ENCODE assay signal across 18 mouse cellular contexts in the genomic region with DNA sequence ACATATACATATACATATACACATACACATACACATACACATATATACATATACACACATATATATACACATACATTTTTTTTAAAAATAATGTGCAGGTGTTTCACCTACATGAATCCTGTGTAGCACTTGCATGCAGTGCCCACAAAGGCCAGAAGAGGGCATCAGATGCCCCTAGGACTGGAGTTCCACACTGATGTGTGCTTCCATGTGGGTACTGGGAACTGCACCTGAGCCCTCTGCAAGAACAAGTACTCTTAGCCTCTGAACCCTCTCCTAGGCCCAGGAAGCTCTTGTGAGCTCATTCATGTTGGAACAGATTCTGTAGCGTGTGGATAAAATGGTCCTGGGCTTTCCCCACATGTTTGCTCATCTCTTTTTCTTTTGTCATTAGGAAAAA. TPM values are rescaled to one million over a fixed set of nuclear protein-coding genes. Genes with fewer than 3 reads are reported as not detected.
DNase-seq lines count a peak whose midpoint lies in the region; ATAC-seq and TF ChIP-seq lines count a peak whose summit lies in the region.
"Had no signal": no experiment of that assay in that cellular context is flagged by ENCODE, and none has a peak within 500 bp of the region (broad histone marks: within the 10 kb centered on the region; RNA-seq: fewer than 3 reads in every experiment).

No protein-coding gene starts in this region.

- no peak overlapping the region for H3K9ac ChIP-seq in heart, embryonic 11.5 days (ENCODE audit: low read depth, low read length)
- no peak overlapping the region for H3K9ac ChIP-seq in stomach, postnatal 0 days (ENCODE audit: low read length)
- H3K9ac ChIP-seq: hindbrain, embryonic 13.5 days; limb, embryonic 15.5 days had no signal

- TF ChIP-seq CTCF in layer of hippocampus, adult 2 months (conservative IDR thresholded peaks at IDR 0.05), result peak; percentile 42
- TF ChIP-seq CTCF in stomach, postnatal 0 days (IDR thresholded peaks at IDR 0.05; ENCODE audit: low read depth), result peak; percentile 32

- DNase-seq in heart, adult 11 months, result peak; percentile 58
- DNase-seq in layer of hippocampus, adult 2 months (ENCODE audit: low spot score in 2 of 2), result no peak
- no peak for DNase-seq in layer of hippocampus, adult 9-11 months
- peak; percentile 22 for DNase-seq in thymus, postnatal 4 days
- no peak for DNase-seq in thymus, postnatal 25 days
- DNase-seq in stomach, postnatal 0 days (ENCODE audit: low spot score), result peak; percentile 13
- DNase-seq in Muller cell, postnatal 12 days (ENCODE audit: inconsistent ontology term), result no peak
- DNase-seq: adrenal gland, postnatal 25 days; cerebellum, adult 11-12 months; kidney, postnatal 36 days; lung, postnatal 36 days; midbrain, embryonic 14.5 days; right cerebral cortex, adult 18-20 months had no signal

- no peak for ATAC-seq in heart, embryonic 11.5 days (replicated peaks; ENCODE audit: insufficient number of reproducible peaks, low FRiP score, low TSS enrichment)
- ATAC-seq in stomach, postnatal 0 days (ENCODE audit: low FRiP score, low TSS enrichment), result no peak

- no peak overlapping the region for H3K4me3 ChIP-seq in heart, embryonic 11.5 days (ENCODE audit: low read depth, low read length)
- no peak overlapping the region for H3K4me3 ChIP-seq in layer of hippocampus, adult 2 months
- no peak overlapping the region for H3K4me3 ChIP-seq in stomach, postnatal 0 days (ENCODE audit: low read depth, low read length)
- H3K4me3 ChIP-seq: hindbrain, embryonic 13.5 days; limb, embryonic 15.5 days had no signal

- 98% methylated on average over 1 of the region's 1 CpGs for WGBS in heart, embryonic 11.5 days (ENCODE audit: insufficient replicate concordance)
- WGBS in stomach, postnatal 0 days, result 89% methylated on average over 1 of the region's 1 CpGs

- no peak for TF ChIP-seq EP300 in stomach, postnatal 0 days (optimal IDR thresholded peaks at IDR 0.05)

- H3K9me3 ChIP-seq in heart, embryonic 11.5 days (replicated peaks; ENCODE audit: control insufficient read depth, low read length), result no peaks in the 10 kb centered on the region
- no peaks in the 10 kb centered on the region for H3K9me3 ChIP-seq in stomach, postnatal 0 days (ENCODE audit: control insufficient read depth, low read length)
- H3K9me3 ChIP-seq: hindbrain, embryonic 13.5 days; limb, embryonic 15.5 days had no signal

- H3K27ac ChIP-seq in heart, embryonic 11.5 days (ENCODE audit: low read depth, low read length), result no peak overlapping the region
- H3K27ac ChIP-seq in layer of hippocampus, adult 2 months, result no peak overlapping the region
- H3K27ac ChIP-seq in stomach, postnatal 0 days (replicated peaks), result no peak overlapping the region
- H3K27ac ChIP-seq: hindbrain, embryonic 13.5 days; limb, embryonic 15.5 days had no signal

- H3K27me3 ChIP-seq in heart, embryonic 11.5 days (ENCODE audit: control insufficient read depth, insufficient read depth, low read length), result no peaks in the 10 kb centered on the region; the same call in 1 of the 2 replicates
- H3K27me3 ChIP-seq in stomach, postnatal 0 days (ENCODE audit: control insufficient read depth, insufficient read depth, low read length), result no peaks in the 10 kb centered on the region
- H3K27me3 ChIP-seq: hindbrain, embryonic 13.5 days; limb, embryonic 15.5 days had no signal

- no peak overlapping the region for H3K4me2 ChIP-seq in heart, embryonic 11.5 days
- H3K4me2 ChIP-seq in stomach, postnatal 0 days (replicated peaks; ENCODE audit: low read depth), result no peak overlapping the region
- H3K4me2 ChIP-seq: hindbrain, embryonic 13.5 days; limb, embryonic 15.5 days had no signal

- no peaks in the 10 kb centered on the region for H3K4me1 ChIP-seq in heart, embryonic 11.5 days (ENCODE audit: control insufficient read depth, insufficient read depth, low read length)
- no peaks in the 10 kb centered on the region for H3K4me1 ChIP-seq in stomach, postnatal 0 days (replicated peaks; ENCODE audit: control insufficient read depth, insufficient read depth)
- H3K4me1 ChIP-seq: limb, embryonic 15.5 days had no signal

- H3K36me3 ChIP-seq in heart, embryonic 11.5 days (ENCODE audit: control insufficient read depth, insufficient read depth, low read length), result no peaks in the 10 kb centered on the region
- no peaks in the 10 kb centered on the region for H3K36me3 ChIP-seq in stomach, postnatal 0 days (ENCODE audit: control insufficient read depth, insufficient read depth, low read length)
- H3K36me3 ChIP-seq: hindbrain, embryonic 13.5 days; limb, embryonic 15.5 days had no signal

RNA-seq across cellular contexts. Expression of gene Ribc2, which starts 11.9 kb away (rescaled TPM):
- polyA plus RNA-seq in heart, embryonic 11.5 days (2014; fragmentation: Nextera tagmentation; extraction: Ambion mirVana), result 0.14 and 0.21 TPM in 2 replicates
- total RNA-seq in layer of hippocampus, adult 2 months (2021), result under 1 TPM; 0.44 to 0.49 TPM
- 0.08 TPM in 1 of 2 replicates, not detected in the other for polyA plus RNA-seq in stomach, postnatal 0 days (2015; fragmentation: Nextera tagmentation; extraction: Ambion mirVana)
- total RNA-seq: adrenal gland, postnatal 25 days; heart, adult 8-10 months; left cerebral cortex, adult 18-20 months had no signal

RNA-seq across cellular contexts. Expression of gene Smc1b, which starts 12.0 kb away (rescaled TPM):
- 0.11 TPM in 2 replicates for polyA plus RNA-seq in heart, embryonic 11.5 days (2014; fragmentation: Nextera tagmentation; extraction: Ambion mirVana)
- under 1 TPM; 0.08 to 0.12 TPM for total RNA-seq in layer of hippocampus, adult 2 months (2021)
- polyA plus RNA-seq in stomach, postnatal 0 days (2015; fragmentation: Nextera tagmentation; extraction: Ambion mirVana), result 0.07 and 0.08 TPM in 2 replicates
- total RNA-seq: adrenal gland, postnatal 25 days; heart, adult 8-10 months; left cerebral cortex, adult 18-20 months had no signal

Comparison
In these comparisons a context has a peak if more than half of its experiments do, and no peak if none do; other contexts are left out.
1. DNase-seq: peak in heart, adult 11 months (single experiment), thymus, postnatal 4 days (single experiment) and stomach, postnatal 0 days (single experiment); none in layer of hippocampus, adult 2 months (0 of 2), layer of hippocampus, adult 9-11 months (single experiment), thymus, postnatal 25 days (single experiment) and Muller cell, postnatal 12 days (single experiment).